Comparison of ENCODE assay signal across 18 mouse cellular contexts in the genomic region with DNA sequence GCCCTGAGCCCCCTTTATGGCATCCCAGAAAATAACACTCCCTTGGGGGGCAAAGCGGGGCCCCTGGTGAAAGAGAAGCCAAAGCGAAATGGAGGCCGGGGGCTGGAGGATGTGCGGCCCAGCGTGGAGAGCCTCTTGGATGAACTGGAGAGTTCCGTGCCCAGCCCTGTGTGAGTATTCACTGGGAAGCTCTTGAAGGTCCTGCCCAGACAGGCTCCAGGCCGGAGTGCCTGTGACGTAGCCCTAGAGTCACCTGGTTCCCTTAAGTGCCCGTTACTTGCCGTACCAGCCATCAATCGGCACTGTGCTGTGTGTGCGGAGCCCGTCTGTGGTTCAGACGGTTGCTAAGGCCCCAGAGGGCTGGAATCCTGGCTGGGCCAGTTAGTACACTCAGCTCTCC. TPM values are rescaled to one million over a fixed set of nuclear protein-coding genes. Genes with fewer than 3 reads are reported as not detected.
DNase-seq lines count a peak whose midpoint lies in the region; ATAC-seq lines count a peak whose summit lies in the region.
"Had no signal": no experiment of that assay in that cellular context is flagged by ENCODE, and none has a peak within 500 bp of the region (broad histone marks: within the 10 kb centered on the region; RNA-seq: fewer than 3 reads in every experiment).

No protein-coding gene starts in this region.

- WGBS in hindbrain, embryonic 10.5 days, result 82% methylated on average over 14 of the region's 14 CpGs
- WGBS in hindbrain, embryonic 12.5 days, result 85% methylated on average over 14 of the region's 14 CpGs
- 83% methylated on average over 14 of the region's 14 CpGs for WGBS in neural tube, embryonic 13.5 days
- WGBS in lung, embryonic 15.5 days, result 67% methylated on average over 14 of the region's 14 CpGs
- 88% methylated on average over 14 of the region's 14 CpGs for WGBS in liver, embryonic 11.5 days

- intact Hi-C loops in left cerebral cortex, postnatal 4 days (cut with DNase I), result no loop called here
- intact Hi-C loops in left cerebral cortex, postnatal 25 days (cut with DNase I), result no loop called here

- peak overlapping the region; percentile 78 for H3K27ac ChIP-seq in hindbrain, embryonic 10.5 days
- H3K27ac ChIP-seq in hindbrain, embryonic 12.5 days, result no peak overlapping the region
- no peak overlapping the region for H3K27ac ChIP-seq in neural tube, embryonic 13.5 days (replicated peaks)
- peak overlapping the region; percentile 91 for H3K27ac ChIP-seq in lung, embryonic 15.5 days
- H3K27ac ChIP-seq in liver, embryonic 11.5 days (ENCODE audit: low read depth, low read length), result no peak overlapping the region
- H3K27ac ChIP-seq: forebrain, embryonic 15.5 days; midbrain, embryonic 12.5 days; stomach, postnatal 0 days had no signal

- no peak overlapping the region for H3K9ac ChIP-seq in hindbrain, embryonic 12.5 days
- peak overlapping the region; percentile 8; the same call in 1 of the 2 replicates for H3K9ac ChIP-seq in neural tube, embryonic 13.5 days
- H3K9ac ChIP-seq in lung, embryonic 15.5 days, result 0 out of 2 replicates have a peak overlapping the region, but pooled peaks have one; percentile 24
- H3K9ac ChIP-seq in liver, embryonic 11.5 days (ENCODE audit: low read depth, low read length), result no peak overlapping the region
- H3K9ac ChIP-seq: forebrain, embryonic 15.5 days; liver, postnatal 0 days; midbrain, embryonic 12.5 days had no signal

- H3K4me1 ChIP-seq in hindbrain, embryonic 10.5 days (replicated peaks), result peaks cover 75% of the 10 kb centered on the region
- peaks cover 52% of the 10 kb centered on the region for H3K4me1 ChIP-seq in hindbrain, embryonic 12.5 days
- peaks cover 45% of the 10 kb centered on the region for H3K4me1 ChIP-seq in neural tube, embryonic 13.5 days (replicated peaks)
- peaks cover 52% of the 10 kb centered on the region for H3K4me1 ChIP-seq in lung, embryonic 15.5 days
- H3K4me1 ChIP-seq in liver, embryonic 11.5 days (replicated peaks; ENCODE audit: control insufficient read depth, insufficient read depth, low read length), result peaks cover 24% of the 10 kb centered on the region

- H3K36me3 ChIP-seq in hindbrain, embryonic 10.5 days, result peaks cover 60% of the 10 kb centered on the region
- H3K36me3 ChIP-seq in hindbrain, embryonic 12.5 days, result peaks cover 34% of the 10 kb centered on the region
- H3K36me3 ChIP-seq in neural tube, embryonic 13.5 days, result peaks cover 48% of the 10 kb centered on the region
- peaks cover 53% of the 10 kb centered on the region for H3K36me3 ChIP-seq in lung, embryonic 15.5 days
- peaks cover 25% of the 10 kb centered on the region; the same call in 1 of the 2 replicates for H3K36me3 ChIP-seq in liver, embryonic 11.5 days (ENCODE audit: control insufficient read depth, insufficient read depth, low read length)

- H3K27me3 ChIP-seq in hindbrain, embryonic 10.5 days (ENCODE audit: insufficient read depth, poor library complexity, severe bottlenecking), result no peaks in the 10 kb centered on the region
- no peaks in the 10 kb centered on the region for H3K27me3 ChIP-seq in hindbrain, embryonic 12.5 days
- H3K27me3 ChIP-seq in neural tube, embryonic 13.5 days, result no peaks in the 10 kb centered on the region
- H3K27me3 ChIP-seq in lung, embryonic 15.5 days, result no peaks in the 10 kb centered on the region
- no peaks in the 10 kb centered on the region for H3K27me3 ChIP-seq in liver, embryonic 11.5 days (replicated peaks; ENCODE audit: control insufficient read depth, insufficient read depth, low read length)
- H3K27me3 ChIP-seq: forebrain, embryonic 15.5 days; midbrain, embryonic 12.5 days had no signal

- H3K9me3 ChIP-seq in hindbrain, embryonic 10.5 days, result no peaks in the 10 kb centered on the region
- H3K9me3 ChIP-seq in hindbrain, embryonic 12.5 days (replicated peaks), result no peaks in the 10 kb centered on the region
- no peaks in the 10 kb centered on the region for H3K9me3 ChIP-seq in neural tube, embryonic 13.5 days
- H3K9me3 ChIP-seq in lung, embryonic 15.5 days, result no peaks in the 10 kb centered on the region
- H3K9me3 ChIP-seq in liver, embryonic 11.5 days (ENCODE audit: control insufficient read depth, low read length), result no peaks in the 10 kb centered on the region
- H3K9me3 ChIP-seq: forebrain, embryonic 15.5 days; midbrain, embryonic 12.5 days had no signal

- no peak overlapping the region for H3K4me2 ChIP-seq in hindbrain, embryonic 12.5 days (replicated peaks)
- H3K4me2 ChIP-seq in neural tube, embryonic 13.5 days, result no peak overlapping the region
- peak overlapping the region; percentile 46 for H3K4me2 ChIP-seq in lung, embryonic 15.5 days
- H3K4me2 ChIP-seq in liver, embryonic 11.5 days, result no peak overlapping the region
- H3K4me2 ChIP-seq: forebrain, embryonic 15.5 days; midbrain, embryonic 12.5 days had no signal

- H3K4me3 ChIP-seq in hindbrain, embryonic 10.5 days, result no peak overlapping the region
- no peak overlapping the region for H3K4me3 ChIP-seq in hindbrain, embryonic 12.5 days
- H3K4me3 ChIP-seq in neural tube, embryonic 13.5 days, result no peak overlapping the region
- H3K4me3 ChIP-seq in lung, embryonic 15.5 days, result peak overlapping the region; percentile 22
- no peak overlapping the region for H3K4me3 ChIP-seq in liver, embryonic 11.5 days (ENCODE audit: low read depth, low read length)
- H3K4me3 ChIP-seq: erythroblast, embryonic 14.5 days; forebrain, embryonic 15.5 days; midbrain, embryonic 12.5 days had no signal

- no peak for DNase-seq in hindbrain, embryonic 10.5 days (ENCODE audit: low spot score)
- no peak for DNase-seq in neural tube, embryonic 10.5 days (ENCODE audit: extremely low spot score, low spot score)
- DNase-seq in left cerebral cortex, postnatal 4 days, result no peak
- DNase-seq in left cerebral cortex, postnatal 25 days (ENCODE audit: low spot score in 2 of 2), result no peak
- no peak for DNase-seq in liver, embryonic 11.5 days (ENCODE audit: low spot score)
- DNase-seq: B cell, adult 2 months; embryo, embryonic 11 days; heart, postnatal 14 days; kidney, postnatal 4 days; layer of hippocampus, postnatal 36 days; liver, postnatal 0 days had no signal

- ATAC-seq in hindbrain, embryonic 12.5 days (ENCODE audit: low FRiP score), result no peak
- no peak for ATAC-seq in neural tube, embryonic 13.5 days (ENCODE audit: low read depth)
- ATAC-seq in lung, embryonic 15.5 days (ENCODE audit: borderline replicate concordance, extremely low read depth, low FRiP score, low TSS enrichment), result peak; percentile 62
- no peak for ATAC-seq in liver, embryonic 11.5 days (replicated peaks; ENCODE audit: low FRiP score)
- ATAC-seq: forebrain, embryonic 15.5 days; liver, postnatal 0 days had no signal

RNA-seq across cellular contexts. Expression of gene Rplp0, which starts 13.6 kb away (rescaled TPM):
- 1,124 and 1,374 TPM in 2 replicates for polyA plus RNA-seq in hindbrain, embryonic 10.5 days (2016; fragmentation: Nextera tagmentation; extraction: Ambion mirVana)
- 819 and 900 TPM in 2 replicates for polyA plus RNA-seq in hindbrain, embryonic 12.5 days (2016; fragmentation: Nextera tagmentation; extraction: Ambion mirVana)
- polyA plus RNA-seq in neural tube, embryonic 13.5 days (2015; fragmentation: Nextera tagmentation; extraction: Ambion mirVana), result 767 and 869 TPM in 2 replicates
- 1,589 and 1,600 TPM in 2 replicates for polyA plus RNA-seq in lung, embryonic 15.5 days (2015; fragmentation: Nextera tagmentation; extraction: Ambion mirVana)
- 100 to 1,000 TPM; 657 to 680 TPM for total RNA-seq in left cerebral cortex, postnatal 4 days (2021)
- total RNA-seq in left cerebral cortex, postnatal 25 days (2021), result 100 to 1,000 TPM; 208 to 218 TPM
- polyA plus RNA-seq in liver, embryonic 11.5 days (2014; fragmentation: Nextera tagmentation; extraction: Ambion mirVana), result 2,436 and 2,466 TPM in 2 replicates

RNA-seq across cellular contexts. Expression of gene Gcn1l1, which starts 19.4 kb away (rescaled TPM):
- 56.9 and 57.5 TPM in 2 replicates for polyA plus RNA-seq in hindbrain, embryonic 10.5 days (2016; fragmentation: Nextera tagmentation; extraction: Ambion mirVana)
- polyA plus RNA-seq in hindbrain, embryonic 12.5 days (2016; fragmentation: Nextera tagmentation; extraction: Ambion mirVana), result 57.6 and 62.5 TPM in 2 replicates
- polyA plus RNA-seq in neural tube, embryonic 13.5 days (2015; fragmentation: Nextera tagmentation; extraction: Ambion mirVana), result 36.5 and 39.3 TPM in 2 replicates
- polyA plus RNA-seq in lung, embryonic 15.5 days (2015; fragmentation: Nextera tagmentation; extraction: Ambion mirVana), result 35.6 and 40.0 TPM in 2 replicates
- 10 to 100 TPM; 85.8 to 87.0 TPM for total RNA-seq in left cerebral cortex, postnatal 4 days (2021)
- total RNA-seq in left cerebral cortex, postnatal 25 days (2021), result 10 to 100 TPM; 61.4 to 75.7 TPM
- polyA plus RNA-seq in liver, embryonic 11.5 days (2014; fragmentation: Nextera tagmentation; extraction: Ambion mirVana), result 51.0 and 55.6 TPM in 2 replicates

RNA-seq across cellular contexts. Expression of gene Pxn, which starts 39.2 kb away (rescaled TPM):
- polyA plus RNA-seq in hindbrain, embryonic 10.5 days (2016; fragmentation: Nextera tagmentation; extraction: Ambion mirVana), result 32.6 and 42.6 TPM in 2 replicates
- 34.0 and 39.2 TPM in 2 replicates for polyA plus RNA-seq in hindbrain, embryonic 12.5 days (2016; fragmentation: Nextera tagmentation; extraction: Ambion mirVana)
- 26.5 and 26.6 TPM in 2 replicates for polyA plus RNA-seq in neural tube, embryonic 13.5 days (2015; fragmentation: Nextera tagmentation; extraction: Ambion mirVana)
- 57.1 and 58.6 TPM in 2 replicates for polyA plus RNA-seq in lung, embryonic 15.5 days (2015; fragmentation: Nextera tagmentation; extraction: Ambion mirVana)
- total RNA-seq in left cerebral cortex, postnatal 4 days (2021), result 10 to 100 TPM; 23.9 to 24.7 TPM
- 10 to 100 TPM; 19.9 to 21.0 TPM for total RNA-seq in left cerebral cortex, postnatal 25 days (2021)
- 12.4 and 14.0 TPM in 2 replicates for polyA plus RNA-seq in liver, embryonic 11.5 days (2014; fragmentation: Nextera tagmentation; extraction: Ambion mirVana)

Comparison
In these comparisons a context has a peak if more than half of its experiments do, and no peak if none do; other contexts are left out.
1. H3K27ac ChIP-seq: peak in hindbrain, embryonic 10.5 days (single experiment) and lung, embryonic 15.5 days (single experiment); none in hindbrain, embryonic 12.5 days (single experiment), neural tube, embryonic 13.5 days (single experiment) and liver, embryonic 11.5 days (single experiment).
2. H3K9ac ChIP-seq: peak in neural tube, embryonic 13.5 days (single experiment) and lung, embryonic 15.5 days (single experiment); none in hindbrain, embryonic 12.5 days (single experiment) and liver, embryonic 11.5 days (single experiment).